Mouse (Mus musculus) brain, embryonic 14.5 days (tissue): Measurements from ENCODE around the gene Ago4.

Source experiments
- CTCF ChIP-seq: fragments of 200-500 bp; IDR thresholded peaks from 2 replicates; pipeline ENCODE4 v1.5.1; 2012; ENCODE audit warnings: inconsistent platforms, mild to moderate bottlenecking, moderate library complexity, borderline replicate concordance; ENCODE audit not compliant: insufficient read depth, insufficient read length; ENCODE audit errors: extremely low read depth
- POLR2A ChIP-seq: fragments of 200-500 bp; IDR thresholded peaks from 2 replicates; pipeline ENCODE4 v1.6.1; 2012; ENCODE audit warnings: mild to moderate bottlenecking, inconsistent platforms, borderline replicate concordance; ENCODE audit not compliant: poor library complexity, insufficient read depth, insufficient read length, severe bottlenecking; ENCODE audit errors: extremely low read depth

DNA sequence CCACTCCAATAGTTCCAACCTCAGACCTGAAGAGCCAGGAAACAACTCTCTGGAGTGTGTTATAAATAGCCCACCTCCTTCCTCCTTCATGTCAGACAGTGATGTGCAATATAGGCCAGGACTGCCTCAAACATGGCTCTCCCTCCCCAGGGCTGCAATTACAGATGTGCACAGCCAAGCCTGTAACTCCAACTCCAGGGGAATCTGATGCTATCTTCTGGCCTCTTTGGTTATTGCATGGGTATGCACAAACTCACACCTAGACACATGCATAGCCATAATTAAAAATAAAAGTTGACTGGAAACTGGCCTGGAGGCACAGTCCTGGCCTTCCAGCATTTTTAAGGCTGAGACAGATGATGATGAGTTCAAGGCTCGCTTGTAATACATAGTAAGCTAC is 11.7 kb upstream of the Ago4 start:
- TF ChIP-seq CTCF (no peak), POLR2A (no peak)
